Mouse (Mus musculus): ENCODE data around the gene Agtr2. TPM values are rescaled to one million over a fixed set of nuclear protein-coding genes. Genes with fewer than 3 reads are reported as not detected.
"Not testable (repeated sequence)": the region's sequence is repeated elsewhere in the genome, so short reads cannot be mapped to it uniquely, and the experiment has no call there.

Agtr2 gene
- 0.63 and 0.68 TPM in 2 replicates for polyA plus RNA-seq (2015; fragmentation: Nextera tagmentation; extraction: Ambion mirVana)

- no peaks in the 10 kb centered on the region for H3K36me3 ChIP-seq
- no peak within 1 kb of the TSS for H3K27ac ChIP-seq
- WGBS = 79% methylated on average over 5 of the region's 5 CpGs
- no peak within 1 kb of the TSS for H3K9ac ChIP-seq (replicated peaks)
- ATAC-seq = no peak
- no peaks in the 10 kb centered on the region for H3K9me3 ChIP-seq
- H3K4me1 ChIP-seq (replicated peaks) = no peaks in the 10 kb centered on the region
- no peaks in the 10 kb centered on the region for H3K27me3 ChIP-seq
- H3K4me2 ChIP-seq (replicated peaks) = no peak within 1 kb of the TSS
- no peak within 1 kb of the TSS for H3K4me3 ChIP-seq (replicated peaks)
Measured at GRCm38 (mm10) chrX:21484414-21484813, at the start of gene Agtr2. TSS of gene Agtr2 (plus strand) at chrX:21484544.

GRCm38 (mm10) chrX:21452519-21452918 is 31.8 kb upstream of the Agtr2 start:
- ATAC-seq = no peak
- no peak overlapping the region for H3K27ac ChIP-seq
- H3K27me3 ChIP-seq = no peaks in the 10 kb centered on the region
- H3K4me3 ChIP-seq (replicated peaks) = no peak overlapping the region
- no peak overlapping the region for H3K9ac ChIP-seq (replicated peaks)
- no peaks in the 10 kb centered on the region for H3K9me3 ChIP-seq
- no peaks in the 10 kb centered on the region for H3K4me1 ChIP-seq (replicated peaks)
- H3K36me3 ChIP-seq = no peaks in the 10 kb centered on the region
- no peak overlapping the region for H3K4me2 ChIP-seq (replicated peaks)
- 68% methylated on average over 3 of the region's 3 CpGs for WGBS

GRCm38 (mm10) chrX:21488111-21488510 is 3.8 kb downstream of the Agtr2 start:
- Histone ChIP-seq H3K27me3 (no peaks in the 10 kb centered on the region), H3K4me1 (replicated peaks) (no peaks in the 10 kb centered on the region), H3K9ac (replicated peaks) (no peak overlapping the region), H3K36me3 (no peaks in the 10 kb centered on the region), H3K27ac (no peak overlapping the region), H3K9me3 (no peaks in the 10 kb centered on the region), H3K4me3 (replicated peaks) (no peak overlapping the region), H3K4me2 (replicated peaks) (no peak overlapping the region)
- WGBS = 67% methylated on average over 2 of the region's 2 CpGs
- no peak for ATAC-seq

GRCm38 (mm10) chrX:21500242-21500641 is 15.9 kb downstream of the Agtr2 start:
- Histone ChIP-seq H3K9me3 (no peaks in the 10 kb centered on the region), H3K9ac (replicated peaks) (no peak overlapping the region), H3K4me1 (replicated peaks) (no peaks in the 10 kb centered on the region), H3K27me3 (no peaks in the 10 kb centered on the region), H3K4me3 (replicated peaks) (no peak overlapping the region), H3K36me3 (no peaks in the 10 kb centered on the region), H3K27ac (no peak overlapping the region), H3K4me2 (replicated peaks) (no peak overlapping the region)
- ATAC-seq = no peak
- WGBS = 35% methylated on average over 2 of the region's 2 CpGs

GRCm38 (mm10) chrX:21507333-21507732 is 23.0 kb downstream of the Agtr2 start:
- not testable (repeated sequence) for ATAC-seq, H3K36me3 ChIP-seq
- 92% methylated on average over 2 of the region's 2 CpGs for WGBS

GRCm38 (mm10) chrX:21522590-21522989 is 38.2 kb downstream of the Agtr2 start:
- Histone ChIP-seq H3K27ac (no peak overlapping the region), H3K36me3 (no peaks in the 10 kb centered on the region), H3K4me1 (replicated peaks) (no peaks in the 10 kb centered on the region), H3K4me2 (replicated peaks) (no peak overlapping the region), H3K9me3 (no peaks in the 10 kb centered on the region), H3K27me3 (no peaks in the 10 kb centered on the region), H3K4me3 (replicated peaks) (no peak overlapping the region), H3K9ac (replicated peaks) (no peak overlapping the region)
- ATAC-seq = no peak
- WGBS = 86% methylated on average over 4 of the region's 4 CpGs

More at GRCm38 (mm10) chrX:21507333-21507732, 23.0 kb downstream of the Agtr2 start:
- H3K4me3 ChIP-seq (replicated peaks); H3K4me2 ChIP-seq (replicated peaks); H3K9me3 ChIP-seq; H3K4me1 ChIP-seq (replicated peaks); H3K9ac ChIP-seq (replicated peaks); H3K27me3 ChIP-seq; H3K27ac ChIP-seq: not testable (repeated sequence)

Other genes starting within 250 kb of the Agtr2 start
- gene Slc6a14, start 230.4 kb downstream of the Agtr2 start, polyA plus RNA-seq (2015; fragmentation: Nextera tagmentation; extraction: Ambion mirVana) = not detected in 2 replicates

All from midbrain, embryonic 13.5 days (tissue).